Mouse (Mus musculus): ENCODE measurements at regions not wholly inside any gene's neighbourhood (a gene's known extent, or its start where the extent isn't known, plus 50 kb on each side); places are given as distances from the start of the nearest gene placed in this dataset.

- Histone ChIP-seq H3K36me3 (no peaks in the 10 kb centered on the region), H3K27me3 (replicated peaks) (no peaks in the 10 kb centered on the region), H3K4me3 (no peak overlapping the region), H3K9ac (no peak overlapping the region), H3K27ac (no peak overlapping the region), H3K9me3 (replicated peaks) (peaks cover 4% of the 10 kb centered on the region; the same call in 1 of the 2 replicates), H3K4me1 (no peaks in the 10 kb centered on the region), H3K4me2 (no peak overlapping the region)
- ATAC-seq, result no peak
- 63% methylated on average over 3 of the region's 3 CpGs for WGBS (ENCODE audit: insufficient replicate concordance)
These were observed 211.7 kb upstream of the Fam19a5 start for GRCm38 (mm10) chr15:87332441-87332840.

GRCm38 (mm10) chr15:87333527-87333926, 210.6 kb upstream of the Fam19a5 start:
- H3K9ac ChIP-seq, result no peak overlapping the region
- H3K27ac ChIP-seq, result no peak overlapping the region
- no peaks in the 10 kb centered on the region for H3K4me1 ChIP-seq
- no peak for ATAC-seq
- 69% methylated on average over 4 of the region's 4 CpGs for WGBS (ENCODE audit: insufficient replicate concordance)
- no peak overlapping the region for H3K4me2 ChIP-seq
- no peaks in the 10 kb centered on the region for H3K27me3 ChIP-seq (replicated peaks)
- H3K4me3 ChIP-seq, result no peak overlapping the region
- H3K36me3 ChIP-seq, result no peaks in the 10 kb centered on the region
- H3K9me3 ChIP-seq (replicated peaks), result peaks cover 4% of the 10 kb centered on the region; the same call in 1 of the 2 replicates

GRCm38 (mm10) chr15:87334430-87334829, 209.7 kb upstream of the Fam19a5 start:
- H3K36me3 ChIP-seq, result no peaks in the 10 kb centered on the region
- ATAC-seq, result no peak
- no peaks in the 10 kb centered on the region for H3K4me1 ChIP-seq
- no peak overlapping the region for H3K9ac ChIP-seq
- H3K27ac ChIP-seq, result no peak overlapping the region
- H3K9me3 ChIP-seq (replicated peaks), result peaks cover 4% of the 10 kb centered on the region; the same call in 1 of the 2 replicates
- H3K4me2 ChIP-seq, result no peak overlapping the region
- H3K4me3 ChIP-seq, result no peak overlapping the region
- no peaks in the 10 kb centered on the region for H3K27me3 ChIP-seq (replicated peaks)
- 43% methylated on average over 4 of the region's 4 CpGs for WGBS (ENCODE audit: insufficient replicate concordance)

GRCm38 (mm10) chr15:87335324-87335723, 208.8 kb upstream of the Fam19a5 start:
- no peaks in the 10 kb centered on the region for H3K36me3 ChIP-seq
- H3K27me3 ChIP-seq (replicated peaks), result no peaks in the 10 kb centered on the region
- no peak for ATAC-seq
- no peak overlapping the region for H3K4me2 ChIP-seq
- H3K4me1 ChIP-seq, result no peaks in the 10 kb centered on the region
- 65% methylated on average over 4 of the region's 4 CpGs for WGBS (ENCODE audit: insufficient replicate concordance)
- H3K4me3 ChIP-seq, result no peak overlapping the region
- H3K9me3 ChIP-seq (replicated peaks), result peaks cover 4% of the 10 kb centered on the region; the same call in 1 of the 2 replicates
- no peak overlapping the region for H3K27ac ChIP-seq
- no peak overlapping the region for H3K9ac ChIP-seq

- Histone ChIP-seq H3K36me3 (no peaks in the 10 kb centered on the region), H3K4me1 (no peaks in the 10 kb centered on the region), H3K4me2 (no peak overlapping the region), H3K4me3 (no peak overlapping the region), H3K9me3 (replicated peaks) (peaks cover 4% of the 10 kb centered on the region; the same call in 1 of the 2 replicates), H3K27me3 (replicated peaks) (no peaks in the 10 kb centered on the region), H3K9ac (no peak overlapping the region), H3K27ac (no peak overlapping the region)
- WGBS (ENCODE audit: insufficient replicate concordance), result 83% methylated on average over 11 of the region's 11 CpGs
- no peak for ATAC-seq
These were observed 208.4 kb upstream of the Fam19a5 start for GRCm38 (mm10) chr15:87335737-87336136.

GRCm38 (mm10) chr15:87339904-87340303, 204.2 kb upstream of the Fam19a5 start:
- 58% methylated on average over 3 of the region's 3 CpGs for WGBS (ENCODE audit: insufficient replicate concordance)

GRCm38 (mm10) chr15:87342656-87343055, 201.4 kb upstream of the Fam19a5 start:
- no peak overlapping the region for H3K4me2 ChIP-seq
- ATAC-seq, result no peak
- H3K9me3 ChIP-seq (replicated peaks), result peaks cover 5% of the 10 kb centered on the region
- H3K36me3 ChIP-seq, result no peaks in the 10 kb centered on the region
- WGBS (ENCODE audit: insufficient replicate concordance), result 65% methylated on average over 1 of the region's 1 CpGs
- H3K27ac ChIP-seq, result no peak overlapping the region
- no peak overlapping the region for H3K4me3 ChIP-seq
- H3K4me1 ChIP-seq, result no peaks in the 10 kb centered on the region
- H3K9ac ChIP-seq, result no peak overlapping the region
- no peaks in the 10 kb centered on the region for H3K27me3 ChIP-seq (replicated peaks)

More at GRCm38 (mm10) chr15:87339904-87340303, 204.2 kb upstream of the Fam19a5 start:
- no peak for ATAC-seq
- no peaks in the 10 kb centered on the region; the same call in 1 of the 2 replicates for H3K9me3 ChIP-seq (replicated peaks)
- no peak overlapping the region for H3K4me3 ChIP-seq
- H3K4me2 ChIP-seq, result no peak overlapping the region
- H3K4me1 ChIP-seq, result no peaks in the 10 kb centered on the region
- H3K36me3 ChIP-seq, result no peaks in the 10 kb centered on the region
- H3K27ac ChIP-seq, result no peak overlapping the region
- no peak overlapping the region for H3K9ac ChIP-seq
- no peaks in the 10 kb centered on the region for H3K27me3 ChIP-seq (replicated peaks)

GRCm38 (mm10) chr15:87345826-87346225, 198.3 kb upstream of the Fam19a5 start:
- no peak for ATAC-seq
- WGBS (ENCODE audit: insufficient replicate concordance), result 48% methylated on average over 3 of the region's 3 CpGs
- H3K36me3 ChIP-seq, result no peaks in the 10 kb centered on the region
- no peak overlapping the region for H3K27ac ChIP-seq
- H3K27me3 ChIP-seq (replicated peaks), result no peaks in the 10 kb centered on the region
- H3K9ac ChIP-seq, result no peak overlapping the region
- no peak overlapping the region for H3K4me2 ChIP-seq
- H3K4me3 ChIP-seq, result no peak overlapping the region
- H3K4me1 ChIP-seq, result no peaks in the 10 kb centered on the region
- peaks cover 16% of the 10 kb centered on the region for H3K9me3 ChIP-seq (replicated peaks)

GRCm38 (mm10) chr15:87349533-87350247, 194.4 kb upstream of the Fam19a5 start:
- H3K9me3 ChIP-seq (replicated peaks), result peaks cover 22% of the 10 kb centered on the region

GRCm38 (mm10) chr15:87352812-87353211, 191.3 kb upstream of the Fam19a5 start:
- no peak overlapping the region for H3K27ac ChIP-seq
- no peaks in the 10 kb centered on the region for H3K4me1 ChIP-seq
- H3K9me3 ChIP-seq (replicated peaks), result peaks cover 16% of the 10 kb centered on the region
- no peak overlapping the region for H3K9ac ChIP-seq
- 54% methylated on average over 8 of the region's 8 CpGs for WGBS (ENCODE audit: insufficient replicate concordance)
- H3K4me2 ChIP-seq, result no peak overlapping the region
- no peaks in the 10 kb centered on the region for H3K27me3 ChIP-seq (replicated peaks)
- no peaks in the 10 kb centered on the region for H3K36me3 ChIP-seq
- ATAC-seq, result no peak
- no peak overlapping the region for H3K4me3 ChIP-seq

More at GRCm38 (mm10) chr15:87349533-87350247, 194.4 kb upstream of the Fam19a5 start:
- Histone ChIP-seq H3K36me3 (no peaks in the 10 kb centered on the region), H3K27me3 (replicated peaks) (no peaks in the 10 kb centered on the region), H3K9ac (no peak overlapping the region), H3K4me2 (no peak overlapping the region), H3K27ac (no peak overlapping the region), H3K4me1 (no peaks in the 10 kb centered on the region), H3K4me3 (no peak overlapping the region)
- ATAC-seq, result no peak
- WGBS (ENCODE audit: insufficient replicate concordance), result 53% methylated on average over 11 of the region's 11 CpGs

GRCm38 (mm10) chr15:87353886-87354285, 190.2 kb upstream of the Fam19a5 start:
- WGBS (ENCODE audit: insufficient replicate concordance), result 70% methylated on average over 11 of the region's 11 CpGs
- H3K9me3 ChIP-seq (replicated peaks), result peaks cover 14% of the 10 kb centered on the region

GRCm38 (mm10) chr15:87360457-87360856, 183.6 kb upstream of the Fam19a5 start:
- no peak overlapping the region for H3K9ac ChIP-seq
- no peak overlapping the region for H3K4me2 ChIP-seq
- H3K27me3 ChIP-seq (replicated peaks), result no peaks in the 10 kb centered on the region
- no peaks in the 10 kb centered on the region for H3K4me1 ChIP-seq
- no peaks in the 10 kb centered on the region for H3K36me3 ChIP-seq
- no peak overlapping the region for H3K27ac ChIP-seq
- H3K9me3 ChIP-seq (replicated peaks), result no peaks in the 10 kb centered on the region; the same call in 1 of the 2 replicates
- no peak for ATAC-seq
- 35% methylated on average over 3 of the region's 3 CpGs for WGBS (ENCODE audit: insufficient replicate concordance)
- H3K4me3 ChIP-seq, result no peak overlapping the region

More at GRCm38 (mm10) chr15:87353886-87354285, 190.2 kb upstream of the Fam19a5 start:
- ATAC-seq, result no peak
- H3K4me1 ChIP-seq, result no peaks in the 10 kb centered on the region
- H3K27ac ChIP-seq, result no peak overlapping the region
- no peaks in the 10 kb centered on the region for H3K27me3 ChIP-seq (replicated peaks)
- no peak overlapping the region for H3K9ac ChIP-seq
- no peak overlapping the region for H3K4me2 ChIP-seq
- H3K36me3 ChIP-seq, result no peaks in the 10 kb centered on the region
- H3K4me3 ChIP-seq, result no peak overlapping the region
